Mouse (Mus musculus) ES-CJ7 (cell line): Measurements from ENCODE around the gene Plcd3.

Experiments
- DNase-seq: peaks from one replicate; pipeline ENCODE4 v3.0.0; 2011; ENCODE audit warnings: low read depth, low spot score

Gene Plcd3

GRCm38 (mm10) chr11:103066191-103067050 is 35.0 kb downstream of the Plcd3 start:
- DNase-seq: no peak

GRCm38 (mm10) chr11:103058499-103059085 is 42.9 kb downstream of the Plcd3 start:
- DNase-seq: no peak

- no peak for DNase-seq
These were observed 44.8 kb downstream of the Plcd3 start for GRCm38 (mm10) chr11:103056636-103057035.

- DNase-seq: peak; percentile 84
These were observed 46.7 kb downstream of the Plcd3 start for GRCm38 (mm10) chr11:103054798-103055197.

GRCm38 (mm10) chr11:103053191-103054076 is 48.0 kb downstream of the Plcd3 start:
- DNase-seq: no peak

- no peak for DNase-seq
These were observed 49.4 kb downstream of the Plcd3 start for GRCm38 (mm10) chr11:103052078-103052477.

GRCm38 (mm10) chr11:103051249-103051691 is 50.2 kb downstream of the Plcd3 start:
- no peak for DNase-seq

- no peak for DNase-seq
These were observed 51.3 kb downstream of the Plcd3 start for GRCm38 (mm10) chr11:103050153-103050552.

GRCm38 (mm10) chr11:103049611-103050010 is 51.8 kb downstream of the Plcd3 start:
- no peak for DNase-seq

- DNase-seq: no peak
These were observed 55.2 kb downstream of the Plcd3 start for GRCm38 (mm10) chr11:103046286-103046685.

- peak; percentile 52 for DNase-seq
These were observed 57.5 kb downstream of the Plcd3 start for GRCm38 (mm10) chr11:103043982-103044381.

- DNase-seq: peak; percentile 83
These were observed 58.6 kb downstream of the Plcd3 start for GRCm38 (mm10) chr11:103042828-103043227.

- no peak for DNase-seq
These were observed 63.4 kb downstream of the Plcd3 start for GRCm38 (mm10) chr11:103038037-103038436.

GRCm38 (mm10) chr11:103036881-103037465 is 64.5 kb downstream of the Plcd3 start:
- no peak for DNase-seq

- no peak for DNase-seq
These were observed 66.5 kb downstream of the Plcd3 start for GRCm38 (mm10) chr11:103035007-103035406.

- DNase-seq: no peak
These were observed 68.4 kb downstream of the Plcd3 start for GRCm38 (mm10) chr11:103033030-103033429.

GRCm38 (mm10) chr11:103028176-103028891 is 73.1 kb downstream of the Plcd3 start, which contains the start of the genes Nmt1 and Dcakd:
Nmt1 (plus strand) TSS chr11:103028190.
Dcakd (minus strand) TSS chr11:103028333.
- DNase-seq: peak; percentile 98

- no peak for DNase-seq
These were observed 73.8 kb downstream of the Plcd3 start for GRCm38 (mm10) chr11:103027570-103028175.

- no peak for DNase-seq
These were observed 74.6 kb downstream of the Plcd3 start for GRCm38 (mm10) chr11:103026901-103027300.

- DNase-seq: no peak
These were observed 77.5 kb downstream of the Plcd3 start for GRCm38 (mm10) chr11:103023974-103024373.
